Mouse (Mus musculus): ENCODE measurements at regions not wholly inside any gene's neighbourhood (a gene's known extent, or its start where the extent isn't known, plus 50 kb on each side); places are given as distances from the start of the nearest gene placed in this dataset.
"Not testable (repeated sequence)": the region's sequence is repeated elsewhere in the genome, so short reads cannot be mapped to it uniquely, and the experiment has no call there.

GRCm38 (mm10) chr11:24314046-24314445 lies 236.2 kb downstream of the Bcl11a start:
- WGBS, result 76% methylated on average over 1 of the region's 1 CpGs
- Histone ChIP-seq H3K27me3 (ENCODE audit: control insufficient read depth, insufficient read depth, low read length) (no peaks in the 10 kb centered on the region), H3K9me3 (ENCODE audit: control insufficient read depth, low read length) (no peaks in the 10 kb centered on the region), H3K9ac (ENCODE audit: low read length) (no peak overlapping the region), H3K4me2 (ENCODE audit: low read length) (no peak overlapping the region), H3K36me3 (ENCODE audit: control insufficient read depth, insufficient read depth, low read length) (no peaks in the 10 kb centered on the region), H3K4me3 (ENCODE audit: control insufficient read depth in 1 of 2, insufficient read depth in 1 of 2, low read depth in 1 of 2, low read length in 2 of 2) (no peak overlapping the region), H3K4me1 (ENCODE audit: control insufficient read depth in 2 of 2, insufficient read depth in 2 of 2, low read length in 2 of 2) (no peaks in the 10 kb centered on the region), H3K27ac (replicated peaks in 1 of 2; ENCODE audit: control insufficient read depth in 1 of 2, insufficient read depth in 1 of 2, low read depth in 2 of 2, low read length in 2 of 2) (no peak overlapping the region)
- ATAC-seq (ENCODE audit: insufficient number of reproducible peaks, insufficient read depth, low FRiP score, low read depth), result no peak

- Histone ChIP-seq H3K4me2 (ENCODE audit: low read length) (no peak overlapping the region), H3K9me3 (ENCODE audit: control insufficient read depth, low read length) (no peaks in the 10 kb centered on the region), H3K27me3 (ENCODE audit: control insufficient read depth, insufficient read depth, low read length) (no peaks in the 10 kb centered on the region), H3K27ac (replicated peaks in 1 of 2; ENCODE audit: control insufficient read depth in 1 of 2, insufficient read depth in 1 of 2, low read depth in 2 of 2, low read length in 2 of 2) (no peak overlapping the region), H3K4me3 (ENCODE audit: control insufficient read depth in 1 of 2, insufficient read depth in 1 of 2, low read depth in 1 of 2, low read length in 2 of 2) (no peak overlapping the region), H3K36me3 (ENCODE audit: control insufficient read depth, insufficient read depth, low read length) (no peaks in the 10 kb centered on the region), H3K9ac (ENCODE audit: low read length) (no peak overlapping the region), H3K4me1 (ENCODE audit: control insufficient read depth in 2 of 2, insufficient read depth in 2 of 2, low read length in 2 of 2) (no peaks in the 10 kb centered on the region)
- 77% methylated on average over 3 of the region's 3 CpGs for WGBS
- ATAC-seq (ENCODE audit: insufficient number of reproducible peaks, insufficient read depth, low FRiP score, low read depth), result no peak
Measured at GRCm38 (mm10) chr11:24315582-24315981, 237.7 kb downstream of the Bcl11a start.

DNA sequence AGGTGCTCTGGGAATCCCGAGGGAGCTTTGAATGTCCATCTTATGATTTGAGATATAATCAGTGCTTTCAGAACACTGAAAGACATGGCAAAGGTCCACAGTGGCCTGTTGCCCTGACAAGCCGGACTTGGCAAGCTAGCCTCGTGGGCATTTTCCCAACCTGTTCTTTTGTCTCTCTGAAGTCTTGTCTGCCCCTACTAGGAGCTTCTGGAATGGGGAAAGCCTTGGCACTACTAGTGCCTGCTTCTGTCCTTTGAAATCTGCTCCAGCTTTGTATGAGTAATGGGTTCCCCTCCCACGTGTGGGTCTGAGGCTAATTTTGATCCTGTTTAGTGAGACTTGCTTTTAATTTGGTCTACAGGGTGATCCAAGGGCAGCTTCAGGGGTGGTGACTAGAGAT lies 238.3 kb downstream of the Bcl11a start:
- Histone ChIP-seq H3K4me1 (ENCODE audit: control insufficient read depth in 2 of 2, insufficient read depth in 2 of 2, low read length in 2 of 2) (no peaks in the 10 kb centered on the region), H3K36me3 (ENCODE audit: control insufficient read depth, insufficient read depth, low read length) (no peaks in the 10 kb centered on the region), H3K4me2 (ENCODE audit: low read length) (no peak overlapping the region), H3K4me3 (ENCODE audit: control insufficient read depth in 1 of 2, insufficient read depth in 1 of 2, low read depth in 1 of 2, low read length in 2 of 2) (no peak overlapping the region), H3K9me3 (ENCODE audit: control insufficient read depth, low read length) (no peaks in the 10 kb centered on the region), H3K27me3 (ENCODE audit: control insufficient read depth, insufficient read depth, low read length) (no peaks in the 10 kb centered on the region), H3K9ac (ENCODE audit: low read length) (no peak overlapping the region), H3K27ac (replicated peaks in 1 of 2; ENCODE audit: control insufficient read depth in 1 of 2, insufficient read depth in 1 of 2, low read depth in 2 of 2, low read length in 2 of 2) (no peak overlapping the region)
- 83% methylated on average over 4 of the region's 4 CpGs for WGBS
- no peak for ATAC-seq (ENCODE audit: insufficient number of reproducible peaks, insufficient read depth, low FRiP score, low read depth)

DNA sequence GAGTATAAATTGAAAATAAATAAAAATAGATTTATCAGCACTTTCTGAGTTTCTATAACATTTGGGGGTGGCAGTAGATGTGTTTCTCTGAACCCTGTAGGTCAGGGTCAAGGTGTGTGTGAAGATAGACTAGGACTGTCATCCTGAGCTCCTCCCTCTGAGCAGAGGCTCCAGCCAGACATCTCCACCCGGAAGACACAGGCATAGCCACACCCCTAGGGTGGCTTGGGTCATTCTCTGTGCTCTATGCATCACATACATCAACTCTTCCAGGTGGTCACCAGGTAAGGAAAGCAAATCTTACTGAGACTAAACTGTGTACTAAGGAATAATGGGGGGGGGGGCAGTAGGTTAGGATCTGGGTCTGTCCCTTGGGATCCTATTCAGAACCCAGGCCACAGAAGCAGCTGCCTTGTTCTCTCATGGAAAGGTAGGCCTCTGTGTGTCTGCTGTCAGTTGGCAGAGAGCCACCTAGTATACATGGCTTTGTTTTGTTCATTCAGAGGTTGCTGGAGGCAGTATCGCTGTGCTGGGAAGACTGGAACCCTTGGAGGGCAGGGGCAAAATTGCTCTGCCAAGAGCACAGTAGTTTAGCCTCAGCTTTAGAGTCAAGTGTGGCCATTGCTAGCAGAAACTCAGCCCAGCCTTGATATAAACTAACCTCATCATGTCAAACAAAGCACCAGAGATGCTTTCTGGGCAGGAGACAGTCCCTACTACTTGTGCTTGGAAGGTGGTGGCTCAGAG lies 240.3 kb downstream of the Bcl11a start:
- WGBS, result 71% methylated on average over 2 of the region's 2 CpGs
- no peaks in the 10 kb centered on the region for H3K36me3 ChIP-seq (ENCODE audit: control insufficient read depth, insufficient read depth, low read length)

DNA sequence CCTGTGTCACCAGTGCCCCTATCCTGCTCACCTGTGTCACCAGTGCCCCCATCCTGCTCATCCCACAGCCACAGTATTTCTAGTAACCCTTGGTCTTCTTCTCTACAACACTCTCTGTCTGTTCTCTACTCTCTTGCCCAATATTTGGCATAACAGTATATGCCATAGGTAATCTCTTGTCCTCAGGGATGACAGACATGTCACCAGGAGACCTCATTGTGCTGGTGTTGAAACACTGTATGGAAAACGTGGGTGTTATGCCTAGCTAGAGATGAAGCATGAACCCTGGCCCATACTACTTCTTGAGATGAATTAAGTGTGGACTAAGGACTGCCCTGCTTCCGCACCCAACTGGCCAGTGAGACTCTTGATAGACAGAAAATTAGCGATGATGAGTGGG lies 241.4 kb downstream of the Bcl11a start:
- Histone ChIP-seq H3K4me1 (ENCODE audit: control insufficient read depth in 2 of 2, insufficient read depth in 2 of 2, low read length in 2 of 2) (no peaks in the 10 kb centered on the region), H3K4me3 (ENCODE audit: control insufficient read depth in 1 of 2, insufficient read depth in 1 of 2, low read depth in 1 of 2, low read length in 2 of 2) (no peak overlapping the region), H3K27ac (replicated peaks in 1 of 2; ENCODE audit: control insufficient read depth in 1 of 2, insufficient read depth in 1 of 2, low read depth in 2 of 2, low read length in 2 of 2) (no peak overlapping the region), H3K36me3 (ENCODE audit: control insufficient read depth, insufficient read depth, low read length) (no peaks in the 10 kb centered on the region), H3K27me3 (ENCODE audit: control insufficient read depth, insufficient read depth, low read length) (no peaks in the 10 kb centered on the region), H3K9ac (ENCODE audit: low read length) (no peak overlapping the region), H3K4me2 (ENCODE audit: low read length) (no peak overlapping the region), H3K9me3 (ENCODE audit: control insufficient read depth, low read length) (no peaks in the 10 kb centered on the region)
- 80% methylated on average over 3 of the region's 3 CpGs for WGBS
- ATAC-seq (ENCODE audit: insufficient number of reproducible peaks, insufficient read depth, low FRiP score, low read depth), result no peak

More for the DNA sequence above, 240.3 kb downstream of the Bcl11a start:
- no peaks in the 10 kb centered on the region for H3K4me1 ChIP-seq (ENCODE audit: control insufficient read depth in 2 of 2, insufficient read depth in 2 of 2, low read length in 2 of 2)
- no peak overlapping the region for H3K4me3 ChIP-seq (ENCODE audit: control insufficient read depth in 1 of 2, insufficient read depth in 1 of 2, low read depth in 1 of 2, low read length in 2 of 2)
- ATAC-seq (ENCODE audit: insufficient number of reproducible peaks, insufficient read depth, low FRiP score, low read depth), result no peak
- H3K9me3 ChIP-seq (ENCODE audit: control insufficient read depth, low read length), result no peaks in the 10 kb centered on the region
- no peaks in the 10 kb centered on the region for H3K27me3 ChIP-seq (ENCODE audit: control insufficient read depth, insufficient read depth, low read length)
- H3K9ac ChIP-seq (ENCODE audit: low read length), result no peak overlapping the region
- no peak overlapping the region for H3K27ac ChIP-seq (replicated peaks in 1 of 2; ENCODE audit: control insufficient read depth in 1 of 2, insufficient read depth in 1 of 2, low read depth in 2 of 2, low read length in 2 of 2)
- no peak overlapping the region for H3K4me2 ChIP-seq (ENCODE audit: low read length)

- ATAC-seq (ENCODE audit: insufficient number of reproducible peaks, insufficient read depth, low FRiP score, low read depth); H3K4me1 ChIP-seq (ENCODE audit: control insufficient read depth in 2 of 2, insufficient read depth in 2 of 2, low read length in 2 of 2): not testable (repeated sequence)
Measured at GRCm38 (mm10) chr11:24322412-24322811, 244.6 kb downstream of the Bcl11a start.

GRCm38 (mm10) chr11:24328481-24328880 lies 250.6 kb downstream of the Bcl11a start:
- Histone ChIP-seq H3K4me2 (ENCODE audit: low read length) (peak overlapping the region; percentile 5; the same call in 1 of the 2 replicates), H3K9ac (ENCODE audit: low read length) (no peak overlapping the region), H3K27me3 (ENCODE audit: control insufficient read depth, insufficient read depth, low read length) (no peaks in the 10 kb centered on the region), H3K4me1 (ENCODE audit: control insufficient read depth in 2 of 2, insufficient read depth in 2 of 2, low read length in 2 of 2) (peaks cover 6 to 8% of the 10 kb centered on the region in 2 experiments), H3K27ac (replicated peaks in 1 of 2; ENCODE audit: control insufficient read depth in 1 of 2, insufficient read depth in 1 of 2, low read depth in 2 of 2, low read length in 2 of 2) (no peak overlapping the region), H3K9me3 (ENCODE audit: control insufficient read depth, low read length) (no peaks in the 10 kb centered on the region), H3K36me3 (ENCODE audit: control insufficient read depth, insufficient read depth, low read length) (no peaks in the 10 kb centered on the region), H3K4me3 (ENCODE audit: control insufficient read depth in 1 of 2, insufficient read depth in 1 of 2, low read depth in 1 of 2, low read length in 2 of 2) (no peak overlapping the region)
- ATAC-seq (ENCODE audit: insufficient number of reproducible peaks, insufficient read depth, low FRiP score, low read depth), result no peak
- 11% methylated on average over 4 of the region's 4 CpGs for WGBS

More at GRCm38 (mm10) chr11:24322412-24322811, 244.6 kb downstream of the Bcl11a start:
- H3K27me3 ChIP-seq (ENCODE audit: control insufficient read depth, insufficient read depth, low read length); H3K9me3 ChIP-seq (ENCODE audit: control insufficient read depth, low read length); H3K4me2 ChIP-seq (ENCODE audit: low read length); H3K9ac ChIP-seq (ENCODE audit: low read length); H3K4me3 ChIP-seq (ENCODE audit: control insufficient read depth in 1 of 2, insufficient read depth in 1 of 2, low read depth in 1 of 2, low read length in 2 of 2); H3K27ac ChIP-seq (replicated peaks in 1 of 2; ENCODE audit: control insufficient read depth in 1 of 2, insufficient read depth in 1 of 2, low read depth in 2 of 2, low read length in 2 of 2); H3K36me3 ChIP-seq (ENCODE audit: control insufficient read depth, insufficient read depth, low read length): not testable (repeated sequence)
- 86% methylated on average over 5 of the region's 5 CpGs for WGBS

All from heart, embryonic 14.5 days (tissue).